Mouse (Mus musculus) fat pad, adult 2 months (tissue): ENCODE results near the gene Gpr45.
"Not testable (repeated sequence)": the region's sequence is repeated elsewhere in the genome, so short reads cannot be mapped to it uniquely, and the experiment has no call there.

Experiments
- DNase-seq: peaks from one replicate; pipeline ENCODE4 v3.0.0-alpha.2; 2011; ENCODE audit warnings: low read depth, low spot score; ENCODE audit errors: extremely low read depth

The Gpr45 gene

DNA sequence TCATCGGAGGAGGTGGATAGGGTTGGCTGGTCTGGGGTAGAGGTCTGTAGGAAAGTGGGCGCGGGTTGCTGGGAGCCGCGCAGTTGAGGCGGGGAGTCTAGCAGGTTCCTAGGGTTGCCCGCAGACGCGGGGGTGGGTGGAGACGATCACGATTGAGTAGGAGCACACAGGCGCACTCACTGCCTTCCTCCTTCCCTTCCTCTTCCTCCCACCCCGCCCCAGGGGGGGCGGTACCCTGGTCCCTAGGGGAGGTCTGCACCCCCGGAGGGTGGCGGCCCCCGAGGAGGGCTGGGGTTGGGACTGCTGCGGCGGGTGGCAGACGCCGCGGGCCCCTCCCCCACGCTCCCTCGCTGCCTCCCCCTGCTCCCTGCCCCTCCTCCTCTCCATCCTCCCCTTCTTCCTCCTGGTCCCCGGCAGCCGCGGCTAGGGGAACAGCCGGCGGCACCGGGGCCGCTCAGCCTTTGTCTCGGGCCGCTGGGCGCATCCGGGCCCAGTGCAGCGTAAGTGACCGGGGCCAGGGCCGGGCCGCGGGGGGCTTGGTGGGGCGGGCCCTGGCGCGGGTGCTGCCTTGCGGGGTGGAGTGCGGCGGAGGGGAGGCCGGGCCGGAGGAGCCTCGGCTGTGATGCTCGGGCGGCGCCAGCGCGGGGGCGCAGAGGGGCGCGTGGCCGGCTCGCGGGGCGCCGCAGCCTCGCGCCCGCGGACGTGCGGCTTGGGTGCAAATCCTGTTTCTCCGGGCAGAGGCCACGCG is at the start of gene Gpr45:
Gene Gpr45, plus strand, starts transcription at position 139 of the 748 bp plus-strand sequence.
- no peak for DNase-seq

DNA sequence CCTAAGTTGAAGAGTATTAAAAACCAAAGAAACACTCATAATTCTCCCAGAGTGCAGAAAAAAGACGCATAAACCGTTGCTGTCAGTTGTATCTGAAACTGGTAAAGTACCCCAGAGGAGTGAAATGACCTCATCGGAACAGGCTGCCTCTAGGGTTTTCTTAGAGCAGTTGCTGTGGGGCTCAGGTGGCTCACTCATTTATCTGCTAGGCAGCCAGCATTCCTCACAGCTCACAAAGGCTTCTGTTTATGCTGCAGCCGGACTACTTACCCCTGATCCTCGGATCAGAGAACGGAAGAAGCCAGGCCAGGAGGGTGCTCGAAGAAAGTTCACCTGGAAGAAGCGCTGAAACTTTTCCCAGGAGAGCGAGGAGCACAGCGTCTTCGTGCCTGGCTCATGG is 47.5 kb upstream of the Gpr45 start:
- no peak for DNase-seq

- DNase-seq, result no peak
Measured at GRCm38 (mm10) chr1:42906696-42907095, 46.0 kb upstream of the Gpr45 start.

DNA sequence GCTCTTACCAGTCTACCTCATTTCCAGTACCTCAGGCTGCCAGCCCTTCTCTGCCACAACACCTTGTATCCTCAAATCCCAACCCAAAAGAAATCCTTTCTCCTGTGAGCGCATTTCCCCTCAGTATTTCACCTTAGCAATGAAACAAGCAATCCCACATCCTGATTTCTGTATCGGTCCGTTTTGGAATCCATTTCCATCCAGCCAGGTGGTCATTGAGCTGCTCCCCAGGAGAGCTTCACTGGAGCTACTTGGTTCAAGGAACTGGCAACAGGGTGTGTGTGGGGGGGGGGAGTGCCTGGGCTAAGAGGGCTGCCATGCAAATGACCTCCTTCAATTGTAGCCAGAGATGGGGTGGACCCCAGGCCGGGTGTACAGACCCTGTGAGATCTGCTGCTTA is 45.5 kb upstream of the Gpr45 start:
- no peak for DNase-seq

DNA sequence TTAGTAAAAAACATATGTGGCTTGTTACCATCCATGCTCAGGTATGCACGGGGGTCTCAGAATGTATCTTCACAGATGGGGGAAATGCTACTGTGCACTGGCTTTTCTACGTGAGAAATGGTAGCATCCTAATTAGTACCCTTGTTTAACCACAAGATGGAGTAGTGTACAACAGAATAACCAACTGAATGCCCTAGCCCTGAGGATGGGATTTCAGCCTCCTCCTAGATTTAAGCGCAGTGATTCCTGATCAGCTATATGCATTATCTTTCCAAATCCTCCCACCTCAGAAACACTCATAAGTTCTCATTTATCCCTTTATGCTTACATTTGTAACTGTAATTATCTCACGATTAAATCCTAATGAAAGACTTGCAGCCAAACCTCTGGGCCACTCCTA is 37.6 kb upstream of the Gpr45 start:
- DNase-seq, result no peak

DNA sequence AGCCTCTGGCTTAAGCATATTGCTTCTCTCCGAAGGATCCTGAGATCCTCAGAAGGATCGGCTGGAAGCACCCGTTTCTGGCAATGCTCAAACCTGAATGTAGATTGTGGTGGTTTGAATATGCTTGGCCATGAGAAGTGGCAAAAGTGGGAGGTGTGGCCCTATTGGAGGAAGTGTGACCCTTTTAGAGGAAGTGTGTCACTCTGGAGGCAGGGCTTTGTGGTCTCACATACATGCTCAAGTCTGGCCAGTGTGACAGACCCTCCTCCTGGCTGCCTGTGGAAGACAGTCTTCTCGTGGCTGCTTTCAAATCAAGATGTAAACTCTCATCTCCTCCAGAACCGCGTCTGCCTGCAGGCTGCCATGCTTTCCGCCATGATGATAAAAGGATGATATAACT is 36.0 kb upstream of the Gpr45 start:
- DNase-seq, result no peak

- DNase-seq, result no peak
Measured at GRCm38 (mm10) chr1:42917908-42918307, 34.8 kb upstream of the Gpr45 start.

GRCm38 (mm10) chr1:42923924-42924323 is 28.7 kb upstream of the Gpr45 start:
- DNase-seq, result no peak

- DNase-seq, result no peak
Measured at GRCm38 (mm10) chr1:42933613-42934012, 19.1 kb upstream of the Gpr45 start.

DNA sequence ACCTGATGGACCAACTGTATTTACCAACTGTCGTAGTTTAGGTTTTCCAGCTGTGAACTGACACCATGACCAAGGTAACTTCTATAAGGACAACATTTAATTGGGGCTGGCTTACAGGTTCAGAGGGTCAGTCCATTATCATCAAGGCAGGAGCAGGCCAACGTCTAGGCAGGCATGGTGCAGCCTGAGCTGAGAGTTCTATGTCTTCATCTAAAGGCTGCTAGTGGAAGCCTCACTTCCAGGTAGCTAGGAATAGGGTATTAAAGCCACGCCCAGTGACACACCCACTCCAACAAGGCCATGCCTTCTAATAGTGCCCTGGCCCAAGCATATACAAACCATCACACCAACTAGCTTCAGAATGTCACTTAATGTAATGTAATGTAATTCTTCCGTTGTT is 4.2 kb upstream of the Gpr45 start:
- no peak for DNase-seq

DNA sequence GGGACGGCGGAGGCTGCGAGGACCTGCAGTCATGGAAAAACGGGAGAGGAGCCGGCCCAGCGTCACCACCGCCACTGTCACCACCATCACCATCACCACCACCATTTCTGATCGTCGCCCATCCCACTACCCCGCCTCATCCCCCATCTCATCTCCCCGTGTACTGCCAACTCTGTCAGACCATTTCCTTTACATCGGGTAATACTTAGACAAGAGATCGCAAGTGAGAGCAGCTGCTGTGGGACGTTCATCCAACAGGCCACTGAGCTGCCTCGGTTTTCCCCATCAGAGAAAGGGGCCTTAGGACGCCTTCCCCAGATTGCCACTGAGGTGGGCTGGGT is 780 bp downstream of the Gpr45 start:
- DNase-seq, result no peak

GRCm38 (mm10) chr1:42956828-42957227 is 4.2 kb downstream of the Gpr45 start:
- no peak for DNase-seq

DNA sequence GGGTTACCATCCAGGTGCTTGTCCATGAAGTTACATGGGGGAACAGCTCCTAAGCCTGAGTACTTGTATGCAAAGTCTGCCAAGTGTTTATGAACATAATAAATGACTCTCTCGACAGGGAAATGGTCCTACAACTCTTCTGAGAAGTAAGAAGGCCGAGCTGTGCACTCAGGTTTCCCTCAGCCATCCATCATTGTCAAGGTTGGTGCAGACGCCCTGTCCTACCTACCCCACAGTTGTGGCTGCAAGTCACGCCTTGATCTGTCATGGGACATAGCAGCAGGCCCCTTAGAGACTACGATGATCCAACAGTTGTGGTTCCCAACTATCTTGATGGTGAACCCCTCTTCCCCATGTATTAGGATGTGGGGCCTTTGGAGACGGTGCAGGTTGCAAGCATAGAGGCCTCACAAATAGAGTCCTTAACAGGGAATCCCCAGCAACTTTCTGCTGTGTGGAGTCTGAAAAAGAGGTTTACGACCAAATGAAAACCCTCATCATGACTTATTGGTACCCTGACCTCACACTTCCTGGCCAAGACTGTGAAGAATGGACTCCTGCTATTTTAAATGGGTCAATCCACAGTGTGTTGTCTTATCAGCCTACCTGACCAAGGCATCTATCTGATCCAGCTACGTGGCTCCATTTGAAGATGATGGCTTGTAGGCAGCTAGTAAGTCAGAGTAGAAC is 30.6 kb downstream of the Gpr45 start:
- DNase-seq, result no peak

- DNase-seq, result no peak
Measured at GRCm38 (mm10) chr1:42984119-42984518, 31.4 kb downstream of the Gpr45 start.

DNA sequence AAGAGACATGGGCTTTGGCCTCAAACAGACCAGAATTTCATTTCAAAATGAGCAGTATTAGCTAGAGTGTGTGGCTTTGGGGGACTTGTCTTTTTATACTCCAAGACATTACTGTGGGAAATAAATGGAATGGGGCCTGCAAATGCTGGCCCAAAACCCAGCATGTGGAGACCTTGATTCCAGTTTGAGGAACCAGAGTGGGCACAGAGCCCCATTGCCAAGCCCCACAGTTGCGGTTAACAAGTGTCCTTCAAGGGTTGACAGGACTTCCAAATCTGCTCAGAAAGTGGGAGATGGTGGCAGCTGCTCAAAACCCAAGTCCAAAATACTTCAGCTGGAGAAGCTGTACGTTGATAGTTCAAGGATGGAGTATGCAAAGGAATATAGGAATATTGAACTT is 36.3 kb downstream of the Gpr45 start:
- DNase-seq, result no peak

- DNase-seq, result no peak
Measured at GRCm38 (mm10) chr1:43006051-43006514, 53.4 kb downstream of the Gpr45 start.

GRCm38 (mm10) chr1:43006524-43006923 is 53.9 kb downstream of the Gpr45 start:
- DNase-seq, result no peak

- no peak for DNase-seq
Measured at GRCm38 (mm10) chr1:43010461-43010860, 57.8 kb downstream of the Gpr45 start.

- DNase-seq, result not testable (repeated sequence)
Measured at GRCm38 (mm10) chr1:43015153-43015685, 62.5 kb downstream of the Gpr45 start.

DNA sequence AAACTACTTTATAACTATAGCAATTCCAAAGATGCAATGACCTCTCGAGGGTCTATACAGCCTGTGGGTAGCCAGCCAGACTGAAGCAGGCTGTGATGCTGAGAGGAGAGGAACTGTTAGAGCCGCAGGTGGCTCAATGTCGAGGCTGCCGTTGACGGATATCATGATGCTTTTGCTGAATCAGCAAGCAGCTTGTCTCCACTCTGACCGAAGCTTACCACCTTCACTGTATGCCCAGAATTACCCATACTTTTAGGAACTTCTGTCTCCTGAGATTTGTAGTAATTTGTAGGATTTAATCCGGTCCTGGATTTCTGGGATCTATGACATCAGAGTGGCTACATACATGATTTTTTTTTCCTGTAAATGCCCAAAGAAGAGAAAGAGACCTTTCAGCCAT is 83.3 kb downstream of the Gpr45 start:
- DNase-seq, result no peak

DNA sequence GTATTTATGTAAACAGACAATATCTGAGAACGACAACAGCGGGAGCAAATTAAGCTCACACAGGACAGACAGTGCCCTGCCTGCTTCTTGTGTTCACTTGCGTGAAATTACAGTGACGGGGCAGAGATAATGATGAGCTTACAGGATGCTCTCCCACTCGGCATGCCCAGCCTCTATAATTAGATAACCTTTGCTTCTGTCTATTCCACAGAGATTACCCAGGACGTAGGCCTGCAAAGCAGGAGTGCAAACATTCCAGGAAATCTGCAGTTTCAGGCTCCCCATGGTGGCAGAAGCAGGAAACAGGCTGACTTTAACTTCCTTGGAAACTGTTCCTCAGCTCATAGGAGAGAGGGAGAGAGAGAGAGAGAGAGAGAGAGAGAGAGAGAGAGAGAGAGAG is 89.6 kb downstream of the Gpr45 start:
- no peak for DNase-seq

DNA sequence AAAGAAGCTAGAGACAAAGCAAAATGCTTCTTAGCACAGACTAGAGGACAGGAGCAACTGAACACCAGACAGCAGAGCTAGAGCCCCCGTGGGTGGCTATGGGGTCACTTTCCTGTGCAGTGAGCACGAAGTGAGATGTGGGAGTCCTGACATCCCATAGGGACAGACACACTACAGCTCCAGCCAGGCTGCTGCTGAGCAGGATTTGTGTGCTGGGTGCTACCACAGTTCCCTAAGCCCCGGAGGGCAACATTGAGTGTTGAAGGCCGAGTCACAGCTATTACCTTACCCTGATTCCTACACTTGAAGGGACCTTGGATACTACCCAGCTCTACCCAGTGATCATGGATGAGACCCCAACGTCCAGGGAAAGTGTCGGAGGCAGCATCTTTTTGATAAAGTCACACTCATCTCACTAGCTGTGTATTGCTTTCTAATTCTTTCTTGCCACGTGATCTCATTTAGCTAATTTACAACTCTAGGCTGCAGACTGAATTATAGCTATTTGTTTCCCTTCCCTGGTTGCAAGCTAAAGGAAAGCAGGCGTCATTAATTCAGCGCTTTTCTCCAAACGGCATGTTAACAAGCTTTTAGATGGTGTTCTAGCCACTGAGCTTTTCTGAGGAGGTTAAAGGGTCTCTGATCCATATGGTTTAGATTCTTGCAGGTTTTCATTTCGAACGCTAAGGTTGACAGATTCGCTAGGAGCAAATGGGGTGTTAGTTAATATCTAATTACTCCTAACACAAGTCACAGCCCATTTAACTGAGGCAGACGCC is 92.7 kb downstream of the Gpr45 start:
- DNase-seq, result no peak
